Mouse (Mus musculus) layer of hippocampus, postnatal 14 days (tissue): ENCODE measurements around the gene Tmem199. TPM values are rescaled to one million over a fixed set of nuclear protein-coding genes. Genes with fewer than 3 reads are reported as not detected.

ENCODE experiments used
- DNase-seq, 2 experiments: peaks; one replicate each; pipeline ENCODE4 v3.0.0; 2021 to 2022; ENCODE audit warnings: low spot score in 2 of 2, mixed read lengths in 1 of 2
- total RNA-seq, 2 experiments: library from RNA; stranded (reverse); gene quantifications; 2 replicates each; pipeline ENCODE4 v1.2.3; 2021

The Tmem199 gene
- total RNA-seq, 2 experiments from 2014 or later = 36.0 to 40.7 TPM

GRCm38 (mm10) chr11:78530001-78530400 is 18.0 kb upstream of the Tmem199 start:
- DNase-seq = no peak

- no peak for DNase-seq
These were observed 16.7 kb upstream of the Tmem199 start for GRCm38 (mm10) chr11:78528714-78529113.

GRCm38 (mm10) chr11:78524838-78525237 is 12.9 kb upstream of the Tmem199 start:
- DNase-seq = no peak

DNA sequence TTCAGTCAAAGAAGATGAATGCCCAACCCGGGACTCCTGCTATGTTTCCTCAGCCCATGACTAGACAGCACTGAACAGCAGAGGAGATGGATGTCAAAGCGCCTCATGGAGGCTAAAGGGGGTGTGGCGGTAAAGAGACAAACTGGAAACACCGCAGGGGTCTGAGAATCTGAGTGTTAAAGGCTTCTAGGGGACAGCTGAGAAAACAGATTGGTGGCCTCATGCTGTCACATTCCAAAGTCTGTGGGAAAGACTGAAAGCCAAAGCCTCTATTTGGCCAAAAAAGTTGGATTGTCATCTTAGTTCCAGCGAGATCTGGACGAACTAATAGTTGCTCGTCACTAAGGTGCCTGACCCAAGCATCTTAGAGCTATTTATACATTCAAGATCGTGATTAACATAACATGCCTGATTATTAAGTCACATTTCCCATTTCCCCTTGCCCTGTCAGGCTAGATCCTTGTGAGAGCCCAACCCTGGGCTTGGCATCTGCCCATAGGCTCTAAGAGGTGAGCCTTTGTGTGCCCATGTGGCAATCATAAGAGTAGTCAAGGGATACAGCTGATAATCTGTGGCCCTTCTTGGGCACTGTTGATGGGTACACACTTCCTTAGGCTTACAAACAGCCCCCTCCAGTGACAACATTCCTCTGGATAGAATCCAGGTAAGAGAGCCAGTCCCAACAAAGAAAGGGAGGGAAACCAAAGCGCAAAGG is 11.4 kb upstream of the Tmem199 start:
- no peak for DNase-seq

- DNase-seq = no peak
These were observed 10.6 kb upstream of the Tmem199 start for GRCm38 (mm10) chr11:78522481-78522997.

- DNase-seq = no peak
These were observed 9.9 kb upstream of the Tmem199 start for GRCm38 (mm10) chr11:78521880-78522279.

DNA sequence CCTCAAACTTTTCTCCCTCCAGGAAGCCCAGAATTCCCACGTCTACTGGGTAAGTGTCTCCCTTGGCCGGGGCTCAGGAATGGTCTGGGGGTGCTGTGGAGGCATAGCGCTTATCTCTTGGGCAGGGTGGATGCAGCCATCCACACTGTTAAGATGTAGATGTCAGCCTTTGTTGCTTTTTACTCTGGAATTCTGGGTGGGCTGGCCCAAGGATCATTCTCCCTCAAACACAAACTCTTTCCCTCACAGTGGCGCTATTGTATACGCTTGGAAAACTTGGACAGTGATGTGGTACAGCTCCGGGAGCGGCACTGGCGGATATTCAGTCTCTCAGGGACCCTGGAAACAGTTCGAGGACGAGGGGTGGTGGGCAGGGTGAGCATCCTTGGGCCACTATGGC is 7.0 kb upstream of the Tmem199 start:
- no peak for DNase-seq

DNA sequence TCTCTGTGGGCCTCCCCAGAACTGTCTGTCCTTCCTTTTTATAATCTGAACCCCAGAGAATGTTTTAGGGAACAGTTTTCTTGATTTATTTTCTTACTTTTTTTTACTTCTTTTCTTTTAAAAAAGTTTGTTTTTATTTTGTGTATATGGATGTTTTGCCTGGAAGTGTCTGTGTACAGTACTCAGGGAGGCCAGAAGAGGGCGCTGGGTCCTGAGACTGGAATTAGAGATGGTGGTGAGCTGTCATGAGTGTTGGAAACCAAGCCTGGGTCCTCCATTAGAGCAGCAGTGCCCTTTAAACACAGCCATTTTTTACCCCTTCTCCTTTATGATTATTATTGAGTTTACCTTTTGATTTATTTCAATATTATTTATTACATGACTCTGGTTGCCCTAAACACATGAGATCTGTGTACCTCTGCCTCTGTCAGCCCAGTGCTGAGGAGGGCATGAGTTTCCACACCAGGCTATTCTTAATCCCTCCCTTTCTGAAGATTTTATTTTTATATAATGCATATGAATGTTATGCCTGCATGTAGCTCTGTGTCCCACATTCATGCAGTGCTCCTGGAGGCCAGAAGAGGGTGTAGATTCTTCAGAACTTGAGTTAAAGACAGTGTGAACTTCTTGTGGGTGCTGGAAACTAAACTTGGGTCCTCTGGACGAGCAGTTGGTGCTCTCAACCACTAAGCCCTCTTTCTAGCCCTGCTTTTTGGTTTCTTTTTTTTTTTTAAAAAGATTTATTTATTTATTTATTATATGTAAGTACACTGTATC is 3.8 kb upstream of the Tmem199 start:
- no peak for DNase-seq

GRCm38 (mm10) chr11:78513106-78513790 is 1.3 kb upstream of the Tmem199 start:
- DNase-seq = no peak

GRCm38 (mm10) chr11:78509148-78509547 is 2.8 kb downstream of the Tmem199 start:
- DNase-seq = no peak

DNA sequence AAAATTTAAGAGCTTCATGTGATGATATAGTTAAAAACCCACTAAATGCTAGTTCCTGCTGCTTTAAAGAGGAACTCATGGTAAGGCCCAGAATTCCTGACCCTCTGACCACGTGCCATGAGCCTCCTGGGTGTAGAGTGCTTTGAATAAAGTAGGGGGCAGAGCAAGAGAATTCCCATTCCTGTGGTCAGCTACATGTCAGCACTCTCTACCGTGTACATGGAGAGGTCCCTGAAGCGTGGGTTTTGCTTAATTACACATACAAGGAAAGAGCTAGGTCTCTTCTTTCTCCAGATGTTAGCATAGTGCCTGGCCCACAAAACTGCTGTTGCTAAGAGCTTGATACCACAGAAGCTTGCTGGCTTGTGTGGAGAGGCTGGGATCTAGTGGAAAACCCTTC is 6.5 kb downstream of the Tmem199 start:
- DNase-seq = no peak

GRCm38 (mm10) chr11:78502909-78503650 is 8.9 kb downstream of the Tmem199 start, which contains the start of gene Sebox:
Gene Sebox (plus strand): TSS chr11:78503447.
- DNase-seq = peak; percentile 42 to 76

DNA sequence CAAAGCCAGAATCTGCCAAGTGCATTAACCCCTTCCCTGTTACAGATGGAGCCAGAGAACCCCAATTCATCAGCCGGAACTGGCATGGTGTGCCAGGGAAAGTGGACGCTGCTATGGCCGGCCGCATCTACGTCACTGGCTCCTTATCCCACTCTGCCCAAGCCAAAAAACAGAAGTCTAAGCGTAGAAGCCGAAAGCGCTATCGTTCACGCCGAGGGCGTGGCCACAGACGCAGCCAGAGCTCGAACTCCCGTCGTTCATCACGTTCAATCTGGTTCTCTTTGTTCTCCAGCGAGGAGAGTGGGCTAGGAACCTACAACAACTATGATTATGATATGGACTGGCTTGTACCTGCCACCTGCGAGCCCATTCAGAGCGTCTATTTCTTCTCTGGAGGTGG is 10.4 kb downstream of the Tmem199 start:
- DNase-seq = no peak

DNA sequence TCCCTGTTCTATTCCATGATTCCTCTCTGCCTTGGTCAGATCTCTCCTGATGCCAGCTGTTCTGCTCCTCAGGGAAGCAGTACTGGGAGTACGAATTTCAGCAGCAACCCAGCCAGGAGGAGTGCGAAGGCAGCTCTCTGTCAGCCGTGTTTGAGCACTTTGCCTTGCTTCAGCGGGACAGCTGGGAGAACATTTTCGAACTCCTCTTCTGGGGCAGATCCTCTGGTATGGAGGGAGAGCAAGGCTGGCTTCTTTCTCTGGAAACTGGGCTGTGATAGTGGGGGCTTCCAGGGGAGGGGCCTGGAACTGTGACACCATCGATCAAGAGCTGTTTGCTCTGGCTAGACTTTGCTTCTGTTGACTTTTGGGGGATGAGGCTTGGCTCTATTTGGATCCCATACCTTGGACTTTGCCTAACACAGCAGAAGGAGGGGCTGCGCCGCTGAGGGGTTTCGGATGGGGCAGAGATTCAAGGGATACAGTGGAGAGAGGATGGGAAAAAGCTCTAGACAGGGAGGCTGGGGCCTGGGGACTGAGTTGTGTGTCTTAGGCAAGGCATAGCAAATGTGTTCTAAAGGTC is 11.3 kb downstream of the Tmem199 start:
- DNase-seq = no peak

DNA sequence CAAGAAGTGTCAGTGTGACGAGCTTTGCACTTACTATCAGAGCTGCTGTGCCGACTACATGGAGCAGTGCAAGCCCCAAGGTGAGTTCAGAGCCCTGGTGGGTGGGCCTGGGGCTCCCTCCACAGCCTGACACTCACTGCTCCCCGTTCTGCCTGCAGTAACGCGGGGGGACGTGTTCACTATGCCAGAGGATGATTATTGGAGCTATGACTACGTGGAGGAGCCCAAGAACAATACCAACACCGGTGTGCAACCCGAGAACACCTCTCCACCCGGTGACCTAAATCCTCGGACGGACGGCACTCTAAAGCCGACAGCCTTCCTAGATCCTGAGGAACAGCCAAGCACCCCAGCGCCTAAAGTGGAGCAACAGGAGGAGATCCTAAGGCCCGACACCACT is 12.4 kb downstream of the Tmem199 start:
- DNase-seq = no peak

DNA sequence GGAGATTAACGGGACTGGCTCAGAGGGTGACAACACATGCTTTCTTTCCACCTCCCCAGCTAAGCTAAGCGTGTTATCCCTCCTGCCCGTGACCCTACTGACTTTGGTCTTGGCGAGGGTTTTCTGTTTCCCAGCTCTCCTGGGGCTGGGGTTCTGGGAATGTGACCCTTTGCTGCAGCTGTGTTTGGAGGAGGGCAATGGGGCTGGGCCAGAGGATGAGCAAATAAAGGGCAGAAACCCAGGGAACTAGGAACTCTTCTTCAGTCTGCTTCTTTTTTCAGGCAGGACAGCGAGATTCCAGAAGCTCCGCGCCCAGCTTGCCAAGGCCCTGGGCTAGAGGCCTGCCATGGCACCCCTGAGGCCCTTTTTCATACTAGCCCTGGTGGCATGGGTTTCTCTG is 13.0 kb downstream of the Tmem199 start, which contains the start of gene Vtn:
Vtn (plus strand) TSS at position 88 of the 400 bp plus-strand sequence.
- no peak for DNase-seq

- peak; percentile 93 to 96 for DNase-seq
These were observed 14.1 kb downstream of the Tmem199 start, which contains the start of gene Sarm1 for GRCm38 (mm10) chr11:78497544-78498522. Gene Sarm1 (minus strand): TSS chr11:78497754.

DNA sequence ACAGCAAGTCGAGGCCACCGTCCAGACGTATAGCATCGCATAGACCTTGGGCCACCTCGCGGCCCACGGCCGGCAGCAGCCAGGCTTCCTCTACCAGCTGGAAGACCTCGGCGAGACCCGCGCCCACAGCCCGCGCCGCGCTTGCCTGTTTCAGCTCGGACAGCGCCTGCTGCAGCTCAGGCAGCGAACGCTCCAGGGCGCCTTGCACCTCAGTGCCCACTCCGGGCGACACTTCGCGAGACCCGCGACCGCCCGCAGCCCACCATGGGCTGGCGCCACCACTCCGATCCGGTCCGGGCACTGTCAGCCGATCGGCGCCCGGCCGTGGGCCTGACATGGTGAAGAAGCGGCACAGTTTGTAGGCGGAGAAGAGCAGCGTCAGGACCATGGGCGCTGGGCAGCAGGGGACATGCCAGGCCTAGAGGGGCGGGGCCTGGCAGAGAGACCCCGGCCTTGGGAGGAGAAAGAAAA is 14.9 kb downstream of the Tmem199 start:
- DNase-seq = peak; percentile 43 to 61

DNA sequence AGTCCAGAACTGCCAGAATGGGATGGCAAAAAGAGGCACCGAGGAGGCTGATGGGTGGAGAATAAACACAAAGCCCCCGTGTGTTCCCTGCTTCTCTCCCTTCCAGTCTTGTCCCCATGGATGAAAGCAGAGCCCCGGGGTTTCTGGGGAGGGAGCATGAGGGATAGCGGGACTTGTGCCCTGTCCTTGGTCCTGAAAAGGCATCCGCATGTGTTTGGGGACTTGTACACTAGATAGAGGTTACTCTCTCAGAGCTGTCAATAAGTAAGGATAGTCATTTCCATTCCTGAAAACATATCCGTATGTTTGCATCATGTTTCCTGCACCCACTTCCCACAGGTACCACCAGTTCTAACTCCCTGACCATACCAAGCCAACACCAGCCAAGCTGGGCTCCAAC is 16.1 kb downstream of the Tmem199 start:
- DNase-seq = no peak
